Mouse (Mus musculus): ENCODE data around the gene Brsk2.

Gene Brsk2

DNA sequence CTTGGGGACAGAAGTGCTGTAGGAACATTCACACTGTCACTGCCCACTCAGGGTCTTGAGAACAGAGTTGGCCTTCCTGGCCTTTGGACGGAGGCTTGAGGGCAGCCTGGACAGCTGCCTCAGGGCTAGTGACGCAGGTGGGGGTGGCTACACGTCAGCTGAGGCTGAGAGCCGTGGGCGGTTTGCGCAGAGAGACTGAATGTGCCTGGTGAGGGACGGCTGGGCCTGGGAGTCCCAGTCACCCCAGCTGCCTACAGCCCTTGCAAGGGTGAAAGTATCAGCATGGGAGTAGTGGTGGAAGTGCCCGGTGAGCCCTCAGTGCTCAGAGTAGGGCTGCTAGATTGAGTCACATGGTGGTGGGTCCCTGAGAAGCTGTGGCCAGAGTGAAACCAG lies 6.6 kb downstream of the Brsk2 start:
- DNase-seq (ENCODE audit: low spot score) = no peak

DNA sequence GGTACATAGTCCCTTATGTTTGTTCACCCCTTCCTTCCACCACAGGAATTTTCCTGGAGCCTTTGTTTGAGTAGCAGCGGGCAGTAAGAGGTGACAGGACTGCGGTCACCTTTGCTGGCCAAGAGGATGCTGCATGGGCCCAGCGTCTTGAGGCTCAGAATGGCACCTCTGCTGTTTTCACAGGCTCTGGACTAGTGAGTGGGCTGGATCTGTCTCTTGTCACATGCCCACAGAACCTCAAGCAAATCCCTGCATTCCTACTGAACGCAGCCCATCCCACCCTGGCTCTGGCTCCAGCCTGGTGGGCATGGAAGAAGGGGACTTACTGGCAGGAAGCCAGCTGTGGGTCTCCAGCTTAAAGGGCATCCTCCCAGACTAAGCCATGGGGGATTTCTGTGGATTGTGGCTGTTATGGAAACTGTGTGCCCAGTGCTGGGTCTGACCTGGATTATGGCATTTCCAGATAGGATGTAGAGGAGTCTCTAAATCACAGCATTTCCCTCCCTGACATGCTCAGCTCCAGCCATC lies 8.0 kb downstream of the Brsk2 start:
- DNase-seq (ENCODE audit: low spot score) = no peak

DNA sequence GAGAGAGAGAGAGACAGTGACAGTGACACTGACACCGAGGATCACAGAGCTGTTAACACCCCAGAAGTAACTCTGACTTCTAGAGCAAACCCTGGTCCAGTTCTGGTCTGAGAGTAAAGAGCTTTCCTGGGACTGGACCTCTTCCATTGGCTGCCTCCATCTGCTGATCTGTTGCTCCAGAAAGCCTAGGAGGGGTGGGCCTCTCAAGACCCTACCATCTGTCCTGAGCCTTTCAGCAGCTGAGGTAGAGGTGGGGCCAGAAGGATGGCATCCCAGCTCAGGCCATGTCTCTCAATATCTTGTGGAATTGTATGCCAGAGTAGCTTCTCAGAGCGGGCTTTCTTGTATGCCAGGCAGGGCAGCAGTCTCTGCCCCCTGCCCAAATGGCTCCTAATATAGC lies 8.7 kb downstream of the Brsk2 start:
- DNase-seq (ENCODE audit: low spot score) = no peak

DNA sequence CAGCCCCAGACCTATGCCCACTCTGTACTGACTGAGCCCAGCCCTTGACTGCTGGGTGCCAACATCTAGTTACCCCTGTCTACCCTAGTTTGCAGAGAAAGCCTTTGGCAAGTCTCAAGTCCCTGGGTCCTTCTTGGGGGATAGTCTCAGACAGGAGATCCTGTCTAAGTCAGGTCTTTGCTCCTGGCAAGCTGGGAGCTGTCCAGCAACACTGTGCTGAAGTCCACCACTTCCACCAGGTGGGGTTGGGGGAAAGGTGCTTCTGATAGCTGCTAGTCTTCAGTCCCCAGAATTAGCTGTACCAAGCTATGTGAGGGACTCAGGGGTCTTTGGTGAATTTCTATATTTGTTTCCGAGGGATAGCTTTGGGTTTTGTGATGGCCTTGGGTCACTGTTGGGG lies 9.6 kb downstream of the Brsk2 start:
- DNase-seq (ENCODE audit: low spot score) = no peak

DNA sequence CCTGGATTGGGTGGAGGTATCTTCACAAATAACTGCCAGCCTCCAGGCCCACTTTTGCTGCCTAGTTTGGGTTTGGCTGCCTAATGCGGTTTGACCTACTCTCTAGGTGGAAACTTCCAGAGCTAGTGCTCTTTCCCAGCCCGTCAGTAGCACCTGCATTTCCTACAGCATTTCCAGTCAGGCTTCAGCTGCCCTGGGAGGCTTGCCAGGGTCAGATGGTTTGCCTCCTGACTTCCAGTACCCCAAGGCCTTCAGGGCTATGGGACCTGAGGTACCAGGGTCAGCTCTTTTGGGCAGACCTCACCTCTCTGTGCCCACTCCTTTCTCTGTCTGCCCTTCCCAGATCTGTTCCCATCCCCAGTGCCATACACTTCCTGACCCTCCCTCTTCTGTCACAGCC lies 11.4 kb downstream of the Brsk2 start:
- no peak for DNase-seq (ENCODE audit: low spot score)

DNA sequence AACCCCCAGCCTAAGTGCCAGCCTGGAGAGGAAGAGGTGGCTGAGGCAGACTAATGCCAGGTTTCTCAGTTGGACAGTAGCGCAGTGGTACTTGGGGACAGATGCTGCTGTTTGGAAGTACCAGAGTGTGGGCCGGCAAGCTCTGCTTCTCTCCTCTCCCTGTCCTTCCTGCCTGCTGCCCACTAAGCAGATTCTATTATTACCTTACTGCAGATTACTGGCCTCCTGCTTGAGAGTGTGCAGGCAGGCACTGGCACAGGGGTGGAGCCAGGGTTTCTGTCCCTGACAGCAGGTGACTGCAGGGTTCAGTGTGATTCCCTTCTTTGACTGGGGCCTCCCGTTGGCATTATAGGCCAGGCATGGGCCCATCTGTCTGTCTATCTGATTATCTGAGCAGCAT lies 11.9 kb downstream of the Brsk2 start:
- no peak for DNase-seq (ENCODE audit: low spot score)

DNA sequence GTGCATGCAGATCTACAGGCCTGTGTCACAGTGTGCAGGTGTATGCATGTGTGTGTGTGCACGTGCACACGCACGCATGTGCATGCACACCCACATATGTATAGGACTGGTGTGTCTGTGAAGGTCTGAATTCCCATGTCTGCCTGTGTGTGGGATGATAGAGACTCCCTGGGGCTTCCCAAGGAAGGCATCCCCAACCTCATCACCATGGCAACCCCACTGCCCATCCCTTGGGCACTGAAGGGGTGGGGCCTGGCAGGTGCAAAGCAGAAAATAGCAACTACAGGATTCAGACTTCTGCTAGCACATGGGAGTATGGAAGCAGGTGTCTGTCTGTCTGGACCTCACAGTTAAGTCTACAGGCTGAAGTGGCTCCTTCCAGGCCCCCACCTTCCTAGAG lies 13.0 kb downstream of the Brsk2 start:
- no peak for DNase-seq (ENCODE audit: low spot score)

DNA sequence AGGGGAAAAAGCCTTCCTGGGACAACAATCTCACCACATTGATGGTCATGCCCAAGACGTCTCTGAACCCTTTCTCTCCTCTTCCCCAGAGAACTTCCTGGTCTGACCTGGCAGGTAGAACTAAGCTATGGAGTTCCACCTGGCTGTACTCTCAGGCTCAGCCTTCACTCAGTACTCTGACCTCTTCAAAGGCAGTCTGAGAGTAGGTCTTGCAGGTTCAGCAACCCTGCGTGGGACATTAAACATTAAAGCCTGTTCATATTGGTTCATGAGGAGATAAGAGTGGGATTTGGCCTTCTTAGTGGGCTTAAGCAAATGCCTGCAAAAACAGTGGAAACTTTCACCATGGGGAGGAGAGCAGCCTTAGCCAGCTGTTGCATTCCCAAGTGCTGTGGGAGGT lies 16.7 kb downstream of the Brsk2 start:
- no peak for DNase-seq (ENCODE audit: low spot score)

DNA sequence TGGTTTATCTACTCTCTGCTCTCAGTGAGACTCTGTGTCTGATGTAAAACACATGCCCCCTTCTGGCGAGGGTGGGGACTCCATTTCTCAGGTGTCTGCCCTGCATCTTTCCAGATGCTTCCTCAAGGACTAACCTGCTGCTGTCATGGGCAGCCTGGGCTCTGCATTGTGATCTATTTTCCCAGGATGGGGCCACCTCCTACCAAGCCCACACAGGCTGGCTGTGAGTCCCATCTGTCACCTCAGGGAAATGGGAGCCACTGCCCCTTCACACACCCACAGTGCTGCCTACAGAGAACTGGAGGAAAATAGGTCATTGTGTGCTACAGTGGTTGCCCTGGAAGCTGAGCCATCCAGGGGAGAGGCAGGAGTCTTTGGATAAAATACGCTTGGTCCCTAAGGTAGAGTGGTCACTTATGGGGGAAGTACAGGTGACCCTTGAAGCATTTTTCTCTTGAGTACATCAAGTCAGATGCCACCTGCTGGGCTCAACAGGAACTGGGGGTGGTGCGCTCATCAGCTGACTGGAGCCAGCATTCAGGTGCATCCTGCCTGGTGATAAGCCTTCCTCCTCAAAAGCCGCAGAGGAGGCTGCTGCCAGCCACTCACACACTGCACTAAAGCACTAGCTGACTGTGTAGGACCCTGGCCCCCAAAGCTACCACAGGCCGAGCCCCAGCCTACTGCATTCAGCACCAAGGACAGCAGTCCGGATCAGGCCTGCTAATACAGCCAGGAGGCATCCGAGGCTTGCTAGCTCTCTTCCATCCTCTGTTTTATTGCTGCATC lies 23.5 kb downstream of the Brsk2 start:
- peak; percentile 64 for DNase-seq (ENCODE audit: low spot score)

DNA sequence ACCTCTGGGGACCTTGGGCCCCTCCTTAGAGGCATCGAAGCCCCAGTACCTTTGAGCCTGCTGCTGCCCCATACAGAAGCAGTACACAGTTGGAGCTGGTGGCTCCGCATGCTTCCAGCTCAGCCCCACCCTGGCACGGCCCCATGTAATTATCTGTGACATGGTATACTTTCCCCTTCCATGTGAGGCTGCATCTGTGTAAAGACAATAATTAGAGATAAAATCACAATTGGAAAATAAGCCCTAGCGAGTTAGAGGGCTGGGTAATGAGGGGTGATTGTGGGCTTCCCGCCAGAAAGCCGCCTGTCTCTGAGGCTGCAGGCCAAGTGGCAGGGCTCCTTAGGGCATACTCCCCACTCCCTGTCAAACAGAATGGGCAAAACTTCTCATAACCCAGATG lies 28.5 kb downstream of the Brsk2 start:
- DNase-seq (ENCODE audit: low spot score) = no peak

DNA sequence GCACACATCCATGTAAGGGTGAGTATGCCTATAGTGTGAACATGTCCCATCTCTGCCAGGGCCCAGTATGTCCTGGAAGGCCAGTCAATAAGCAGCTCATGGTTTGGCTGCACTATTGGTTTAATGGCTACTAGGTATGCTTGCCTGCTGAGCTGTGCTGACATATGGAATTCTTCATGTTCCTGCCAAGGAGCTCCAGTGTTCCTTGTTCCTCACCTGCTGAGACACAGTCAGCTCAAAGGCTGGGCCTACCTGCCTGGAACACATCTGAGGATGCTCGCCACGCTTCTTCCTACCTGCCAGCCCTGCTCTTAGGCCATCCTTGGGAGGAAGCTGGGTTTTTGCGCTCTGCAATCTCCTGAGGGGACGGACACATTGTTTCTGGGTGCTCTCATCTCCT lies 29.7 kb downstream of the Brsk2 start:
- DNase-seq (ENCODE audit: low spot score) = no peak

DNA sequence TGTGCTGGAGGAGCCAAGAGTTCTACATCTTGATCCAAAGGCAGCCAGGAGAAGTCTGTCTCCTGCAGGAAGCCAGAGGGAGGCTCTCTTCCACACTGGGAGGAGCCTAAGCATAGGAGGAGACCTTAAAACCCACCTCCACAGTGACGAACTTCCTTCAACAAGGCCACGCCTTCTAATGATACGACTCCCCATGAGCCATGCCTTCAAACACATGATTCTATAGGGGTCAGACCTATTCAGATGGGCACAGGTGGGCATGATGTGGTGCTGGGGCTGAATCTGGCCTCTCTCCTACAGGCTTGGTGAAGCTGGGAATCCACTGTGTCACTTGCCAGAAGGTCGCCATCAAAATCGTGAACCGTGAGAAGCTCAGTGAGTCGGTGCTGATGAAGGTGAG lies 31.7 kb downstream of the Brsk2 start:
- DNase-seq (ENCODE audit: low spot score) = no peak

DNA sequence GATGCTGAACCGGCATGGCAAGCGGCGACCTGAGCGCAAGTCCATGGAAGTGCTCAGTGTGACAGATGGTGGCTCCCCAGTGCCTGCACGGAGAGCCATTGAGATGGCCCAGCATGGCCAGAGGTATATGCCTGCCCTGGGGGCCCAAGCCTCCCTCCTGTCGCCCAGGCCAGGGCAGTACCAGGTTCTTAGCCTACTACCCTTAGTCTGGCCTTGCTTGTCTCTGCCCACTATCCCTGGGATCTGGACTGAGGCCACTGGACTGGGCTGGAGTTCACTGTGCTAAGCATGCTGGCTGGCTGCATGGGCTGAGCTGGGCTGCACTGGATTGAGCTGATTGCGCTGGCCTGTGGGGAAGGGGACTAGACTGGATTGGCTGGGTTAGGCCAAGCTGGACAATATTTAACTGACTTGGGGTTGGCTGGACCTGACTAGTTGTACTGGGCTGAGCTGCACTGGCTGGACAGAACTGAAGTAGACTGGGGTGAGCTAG lies 38.8 kb downstream of the Brsk2 start:
- no peak for DNase-seq (ENCODE audit: low spot score)

DNA sequence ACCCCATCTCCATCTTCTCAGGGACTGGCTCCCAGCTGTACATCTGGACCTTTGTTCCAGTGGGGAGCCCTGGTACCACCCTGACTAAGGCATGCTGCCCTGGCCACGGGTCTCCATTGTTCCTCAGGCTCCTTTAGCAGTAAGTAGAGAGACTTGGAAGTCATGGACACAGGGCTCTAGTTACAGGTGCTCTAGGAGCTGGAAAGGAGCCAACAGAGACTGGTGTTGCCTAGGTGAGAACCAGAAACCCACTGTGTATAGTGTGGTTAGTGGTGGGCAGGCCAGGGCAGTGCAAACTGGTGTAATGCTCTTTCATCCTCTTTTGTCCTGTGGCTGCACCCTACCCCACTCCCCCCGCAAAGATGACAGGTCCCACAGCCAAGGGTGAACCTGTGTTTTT lies 41.6 kb downstream of the Brsk2 start:
- no peak for DNase-seq (ENCODE audit: low spot score)

DNA sequence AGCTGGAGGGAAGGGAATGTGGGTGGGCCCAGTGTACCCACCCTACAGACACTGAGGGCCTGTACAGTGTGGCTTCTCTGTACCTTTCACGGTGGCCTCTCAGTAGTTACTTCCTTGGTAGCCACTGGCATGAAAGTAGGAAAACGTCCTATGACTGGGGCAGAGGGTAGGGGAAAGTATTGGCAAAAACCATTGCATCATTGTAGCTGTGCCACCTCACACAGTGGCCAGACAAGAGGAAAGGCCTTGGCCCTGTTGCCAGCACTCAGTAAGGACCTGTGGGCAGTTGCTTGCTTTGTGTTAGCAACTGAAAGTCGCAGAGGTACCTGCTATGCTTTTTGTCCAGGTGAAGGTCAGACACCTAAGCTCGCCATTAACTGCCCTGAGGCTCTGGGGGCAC lies 44.6 kb downstream of the Brsk2 start:
- no peak for DNase-seq (ENCODE audit: low spot score)

DNA sequence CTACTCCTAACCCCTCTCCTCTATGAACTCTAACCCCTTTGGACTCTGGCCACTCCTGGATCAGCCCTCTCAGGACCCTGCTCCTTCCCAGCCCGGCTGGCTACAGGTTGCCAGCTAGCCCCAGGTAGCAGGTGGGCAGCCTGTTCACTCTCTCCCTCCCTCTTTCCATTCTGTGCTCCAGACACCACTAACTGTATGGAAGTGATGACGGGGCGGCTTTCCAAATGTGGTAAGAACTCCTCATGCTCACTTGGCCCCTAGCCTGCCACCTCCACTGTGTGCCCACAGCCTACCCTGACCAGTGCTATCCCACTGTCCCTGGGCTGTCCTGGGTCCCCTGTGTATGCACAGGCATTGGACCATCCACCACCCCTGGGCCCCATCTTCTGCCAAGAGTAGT lies 51.1 kb downstream of the Brsk2 start:
- no peak for DNase-seq (ENCODE audit: low spot score)

DNA sequence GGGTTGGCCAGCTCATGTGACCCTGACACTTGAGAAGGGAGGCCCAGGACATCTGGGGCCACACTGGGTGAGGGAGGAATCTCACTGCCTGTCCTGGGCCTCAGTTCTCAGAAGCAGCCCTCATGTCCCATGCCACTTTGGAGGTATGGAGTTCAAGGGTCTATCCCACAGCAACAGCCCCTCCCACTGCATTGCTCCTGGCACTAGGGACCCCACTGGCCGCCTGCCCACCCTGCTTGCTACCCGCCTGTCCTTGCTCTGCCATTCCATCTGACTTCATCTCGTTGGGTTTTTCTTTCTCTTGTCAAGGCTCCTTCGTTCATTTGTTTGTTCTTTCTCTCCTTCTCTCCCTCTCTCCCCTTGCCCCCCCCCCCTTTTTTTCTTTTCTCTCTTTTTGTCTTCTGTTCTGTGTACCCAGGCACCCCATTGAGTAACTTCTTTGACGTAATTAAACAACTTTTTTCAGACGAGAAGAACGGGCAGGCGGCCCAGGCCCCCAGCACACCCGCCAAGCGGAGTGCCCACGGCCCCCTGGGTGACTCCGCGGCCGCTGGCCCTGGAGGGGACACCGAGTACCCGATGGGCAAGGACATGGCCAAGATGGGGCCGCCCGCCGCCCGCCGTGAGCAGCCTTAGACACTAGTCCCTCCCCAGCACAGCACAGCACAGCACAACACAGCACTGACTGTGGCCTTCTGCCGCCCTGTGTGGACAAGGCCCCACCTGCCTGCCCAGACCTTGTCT lies 52.2 kb downstream of the Brsk2 start:
- no peak for DNase-seq (ENCODE audit: low spot score)

DNA sequence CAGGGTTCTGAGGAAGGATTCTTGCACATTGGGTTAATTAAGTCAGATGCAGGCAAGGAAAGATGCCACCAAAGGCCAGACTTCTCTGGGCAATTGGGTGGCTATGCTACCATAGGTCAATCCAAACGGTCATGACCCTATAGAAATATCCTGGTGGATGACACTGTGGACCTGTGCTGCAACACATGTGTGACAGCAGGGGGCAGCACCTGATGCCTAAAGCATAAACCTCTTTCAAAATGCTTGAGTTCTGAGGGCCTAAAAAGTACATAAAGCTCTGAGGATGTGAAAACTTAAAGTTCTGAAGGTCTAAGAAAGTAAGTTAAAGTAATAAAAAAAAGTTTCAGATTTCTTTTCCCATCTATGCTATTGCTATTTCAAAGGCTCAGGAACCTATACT lies 67.0 kb downstream of the Brsk2 start:
- peak; percentile 69 for DNase-seq (ENCODE audit: low spot score)

DNA sequence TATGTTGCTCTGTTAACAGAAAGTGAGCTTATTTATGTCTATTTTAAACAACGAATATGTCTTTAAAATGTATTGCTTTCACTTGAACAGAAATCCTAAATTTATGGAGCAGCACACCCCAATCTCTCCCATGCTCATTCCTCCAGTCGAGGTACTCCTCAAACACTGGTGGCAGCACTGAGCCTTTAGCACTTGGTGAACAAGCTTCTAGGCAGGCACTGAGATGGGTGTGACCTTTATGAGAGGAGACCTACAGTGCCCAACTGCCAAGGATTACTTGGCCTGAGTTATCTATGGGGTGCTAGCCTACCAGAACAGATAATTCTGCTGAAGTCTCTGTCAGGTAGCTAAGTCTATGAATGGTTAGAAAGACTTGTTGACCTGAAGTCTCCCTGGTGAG lies 70.1 kb downstream of the Brsk2 start:
- DNase-seq (ENCODE audit: low spot score) = no peak

DNA sequence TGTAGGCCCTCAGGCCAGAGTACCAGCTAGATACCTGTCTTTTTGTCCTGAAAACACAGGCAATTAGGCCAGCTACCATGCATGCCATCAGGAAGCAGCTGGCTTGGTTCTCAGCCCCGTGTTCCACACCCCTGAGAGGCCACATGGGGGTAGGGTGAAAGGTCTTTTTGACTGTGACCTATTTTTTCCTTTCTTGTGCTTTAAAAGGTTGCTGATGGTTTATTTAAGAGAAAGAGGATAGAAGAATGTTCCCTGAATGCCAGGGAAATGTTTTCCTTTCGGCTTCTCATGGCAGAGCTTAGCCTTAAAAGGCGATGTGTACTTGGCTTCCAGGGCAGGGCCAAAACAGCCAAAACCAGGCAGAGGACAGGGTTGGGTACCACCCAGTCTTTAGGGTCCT lies 71.3 kb downstream of the Brsk2 start:
- peak; percentile 18 for DNase-seq (ENCODE audit: low spot score)

DNA sequence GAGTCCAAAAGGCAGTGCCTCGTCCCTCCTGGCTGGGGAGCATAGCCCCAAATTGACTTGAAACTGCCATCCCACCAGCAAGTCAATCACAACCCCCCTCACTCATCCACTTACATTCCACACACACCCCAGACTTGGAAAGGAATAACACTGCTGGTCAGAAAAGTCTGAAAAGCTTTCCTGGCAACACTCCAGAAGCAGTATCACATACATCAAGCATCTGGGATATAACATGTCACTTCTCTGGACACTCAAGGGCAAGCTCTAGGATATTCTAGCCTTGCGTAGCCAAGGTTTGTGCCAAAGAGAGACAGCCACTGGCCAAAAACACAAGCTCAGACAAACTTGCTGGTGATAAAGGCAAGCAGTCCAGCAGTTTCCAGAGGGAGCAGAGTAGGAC lies 75.6 kb downstream of the Brsk2 start:
- DNase-seq (ENCODE audit: low spot score) = no peak

DNA sequence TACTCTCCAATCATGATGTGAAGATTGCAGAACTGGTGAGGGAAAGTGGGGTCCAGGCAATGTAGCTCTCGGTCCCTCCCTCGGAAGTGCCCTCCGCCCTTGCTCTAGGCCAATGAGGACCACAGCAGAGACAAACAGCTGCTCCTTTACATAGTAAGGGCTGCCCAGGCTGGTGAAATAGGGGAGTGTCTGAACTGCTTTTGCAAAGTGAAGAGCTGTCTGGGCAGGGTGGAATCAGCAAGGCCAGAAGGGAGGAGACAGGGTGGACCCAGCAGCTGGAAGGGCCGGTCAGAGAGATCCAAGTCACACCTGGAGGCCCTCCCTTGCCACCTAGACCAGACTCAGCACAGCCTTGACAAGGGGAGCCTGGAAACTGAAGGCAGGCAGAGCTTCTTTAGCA lies 76.4 kb downstream of the Brsk2 start:
- DNase-seq (ENCODE audit: low spot score) = no peak

DNA sequence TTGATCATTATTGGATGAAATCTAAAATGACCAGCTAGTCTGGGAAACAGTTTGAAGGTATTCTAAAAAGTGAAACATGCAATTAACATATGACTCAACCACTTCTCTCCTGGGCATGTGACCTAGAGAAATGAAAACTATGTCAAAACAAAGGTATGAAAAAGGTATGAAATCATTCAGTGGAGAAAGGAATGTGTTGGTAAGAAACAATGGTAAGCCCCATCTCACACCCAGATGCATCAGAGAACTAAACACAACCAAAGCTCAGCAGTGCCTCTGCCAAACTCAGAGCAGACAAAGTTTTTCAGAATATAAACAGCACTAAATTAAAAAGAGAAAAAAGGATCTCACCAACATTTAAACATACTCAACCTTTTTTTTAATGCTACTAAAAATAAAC lies 80.5 kb downstream of the Brsk2 start:
- DNase-seq (ENCODE audit: low spot score) = no peak
